Mouse (Mus musculus): ENCODE results near the gene March8. TPM values are rescaled to one million over a fixed set of nuclear protein-coding genes. Genes with fewer than 3 reads are reported as not detected.

Gene March8
- polyA plus RNA-seq, 1 experiment from 2014 or later, result 30.8 TPM

- Histone ChIP-seq H3K4me3 (ENCODE audit: low read depth, low read length) (no peak overlapping the region), H3K36me3 (ENCODE audit: insufficient read depth) (no peaks in the 10 kb centered on the region), H3K4me2 (no peak overlapping the region), H3K9me3 (ENCODE audit: low read depth, low read length) (no peaks in the 10 kb centered on the region), H3K27me3 (ENCODE audit: insufficient read depth, low read length) (no peaks in the 10 kb centered on the region), H3K27ac (ENCODE audit: low read depth) (no peak overlapping the region), H3K9ac (no peak overlapping the region), H3K4me1 (ENCODE audit: insufficient read depth) (no peaks in the 10 kb centered on the region)
- no peak for ATAC-seq (ENCODE audit: insufficient read depth)
- TF ChIP-seq CTCF (IDR thresholded peaks at IDR 0.05; ENCODE audit: low read depth), result no peak
- 78% methylated on average over 6 of the region's 6 CpGs for WGBS
- no peak for DNase-seq
These were observed 78.3 kb downstream of the March8 start for GRCm38 (mm10) chr6:116416000-116416552.

- ATAC-seq (ENCODE audit: insufficient read depth) (no peak), DNase-seq (peak; percentile 47)
- Histone ChIP-seq H3K27me3 (ENCODE audit: insufficient read depth, low read length) (no peaks in the 10 kb centered on the region), H3K4me2 (no peak overlapping the region), H3K27ac (ENCODE audit: low read depth) (no peak overlapping the region), H3K9ac (no peak overlapping the region), H3K9me3 (ENCODE audit: low read depth, low read length) (no peaks in the 10 kb centered on the region), H3K4me1 (ENCODE audit: insufficient read depth) (no peaks in the 10 kb centered on the region), H3K36me3 (ENCODE audit: insufficient read depth) (no peaks in the 10 kb centered on the region), H3K4me3 (ENCODE audit: low read depth, low read length) (no peak overlapping the region)
- WGBS, result 58% methylated on average over 6 of the region's 6 CpGs
- TF ChIP-seq CTCF (IDR thresholded peaks at IDR 0.05; ENCODE audit: low read depth), result peak; percentile 22; the same call in 1 of the 2 replicates
These were observed 79.9 kb downstream of the March8 start for GRCm38 (mm10) chr6:116417518-116418315.

GRCm38 (mm10) chr6:116418487-116418886, 80.7 kb downstream of the March8 start:
- Histone ChIP-seq H3K9me3 (ENCODE audit: low read depth, low read length) (no peaks in the 10 kb centered on the region), H3K4me3 (ENCODE audit: low read depth, low read length) (no peak overlapping the region), H3K9ac (no peak overlapping the region), H3K27me3 (ENCODE audit: insufficient read depth, low read length) (no peaks in the 10 kb centered on the region), H3K4me2 (no peak overlapping the region), H3K4me1 (ENCODE audit: insufficient read depth) (no peaks in the 10 kb centered on the region), H3K36me3 (ENCODE audit: insufficient read depth) (no peaks in the 10 kb centered on the region), H3K27ac (ENCODE audit: low read depth) (no peak overlapping the region)
- no peak for TF ChIP-seq CTCF (IDR thresholded peaks at IDR 0.05; ENCODE audit: low read depth)
- ATAC-seq (ENCODE audit: insufficient read depth) (no peak), DNase-seq (no peak)
- WGBS, result 86% methylated on average over 1 of the region's 1 CpGs

GRCm38 (mm10) chr6:116419699-116420098, 81.9 kb downstream of the March8 start:
- DNase-seq (no peak), ATAC-seq (ENCODE audit: insufficient read depth) (no peak)
- Histone ChIP-seq H3K9ac (no peak overlapping the region), H3K27me3 (ENCODE audit: insufficient read depth, low read length) (no peaks in the 10 kb centered on the region), H3K4me2 (no peak overlapping the region), H3K4me3 (ENCODE audit: low read depth, low read length) (no peak overlapping the region), H3K27ac (ENCODE audit: low read depth) (no peak overlapping the region), H3K4me1 (ENCODE audit: insufficient read depth) (no peaks in the 10 kb centered on the region), H3K9me3 (ENCODE audit: low read depth, low read length) (no peaks in the 10 kb centered on the region), H3K36me3 (ENCODE audit: insufficient read depth) (no peaks in the 10 kb centered on the region)
- no peak for TF ChIP-seq CTCF (IDR thresholded peaks at IDR 0.05; ENCODE audit: low read depth)
- WGBS, result 59% methylated on average over 6 of the region's 6 CpGs

DNA sequence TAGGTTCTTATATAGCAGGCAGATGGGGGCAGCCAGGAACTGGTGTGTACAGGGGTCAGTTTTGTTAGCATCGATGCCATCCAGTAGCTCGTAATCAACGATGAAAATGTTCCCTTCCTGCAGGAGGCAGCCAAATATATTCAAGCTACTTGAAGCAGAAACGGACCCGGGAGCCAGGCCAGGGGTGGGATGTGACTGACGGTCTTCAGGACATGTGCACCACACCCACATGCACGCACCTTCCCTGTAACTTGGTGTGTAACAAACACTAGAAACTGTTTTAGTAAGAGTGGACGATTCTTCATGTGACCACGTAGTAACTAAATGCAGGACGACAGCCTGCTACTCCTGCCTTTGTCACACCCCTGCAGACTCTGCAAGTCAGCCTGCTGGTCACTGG, 82.4 kb downstream of the March8 start:
- Histone ChIP-seq H3K27me3 (ENCODE audit: insufficient read depth, low read length) (no peaks in the 10 kb centered on the region), H3K27ac (ENCODE audit: low read depth) (no peak overlapping the region), H3K4me2 (no peak overlapping the region), H3K4me3 (ENCODE audit: low read depth, low read length) (no peak overlapping the region), H3K9ac (no peak overlapping the region), H3K9me3 (ENCODE audit: low read depth, low read length) (no peaks in the 10 kb centered on the region), H3K4me1 (ENCODE audit: insufficient read depth) (no peaks in the 10 kb centered on the region), H3K36me3 (ENCODE audit: insufficient read depth) (no peaks in the 10 kb centered on the region)
- ATAC-seq (ENCODE audit: insufficient read depth) (no peak), DNase-seq (no peak)
- WGBS, result 71% methylated on average over 10 of the region's 10 CpGs
- TF ChIP-seq CTCF (IDR thresholded peaks at IDR 0.05; ENCODE audit: low read depth), result no peak

GRCm38 (mm10) chr6:116422991-116423390, 85.2 kb downstream of the March8 start:
- Histone ChIP-seq H3K9me3 (ENCODE audit: low read depth, low read length) (no peaks in the 10 kb centered on the region), H3K36me3 (ENCODE audit: insufficient read depth) (no peaks in the 10 kb centered on the region), H3K4me2 (no peak overlapping the region), H3K27ac (ENCODE audit: low read depth) (no peak overlapping the region), H3K4me1 (ENCODE audit: insufficient read depth) (no peaks in the 10 kb centered on the region), H3K4me3 (ENCODE audit: low read depth, low read length) (no peak overlapping the region), H3K9ac (no peak overlapping the region), H3K27me3 (ENCODE audit: insufficient read depth, low read length) (no peaks in the 10 kb centered on the region)
- ATAC-seq (ENCODE audit: insufficient read depth), result no peak
- DNase-seq, result no peak
- 81% methylated on average over 7 of the region's 7 CpGs for WGBS
- no peak for TF ChIP-seq CTCF (IDR thresholded peaks at IDR 0.05; ENCODE audit: low read depth)

- peak; percentile 44 for TF ChIP-seq CTCF (IDR thresholded peaks at IDR 0.05; ENCODE audit: low read depth)
- 48% methylated on average over 2 of the region's 2 CpGs for WGBS
- Histone ChIP-seq H3K4me2 (no peak overlapping the region), H3K9me3 (ENCODE audit: low read depth, low read length) (no peaks in the 10 kb centered on the region), H3K36me3 (ENCODE audit: insufficient read depth) (no peaks in the 10 kb centered on the region), H3K4me3 (ENCODE audit: low read depth, low read length) (no peak overlapping the region), H3K27me3 (ENCODE audit: insufficient read depth, low read length) (no peaks in the 10 kb centered on the region), H3K9ac (no peak overlapping the region), H3K4me1 (ENCODE audit: insufficient read depth) (no peaks in the 10 kb centered on the region), H3K27ac (ENCODE audit: low read depth) (no peak overlapping the region)
- no peak for ATAC-seq (ENCODE audit: insufficient read depth)
- peak; percentile 41 for DNase-seq
These were observed 85.8 kb downstream of the March8 start for GRCm38 (mm10) chr6:116423664-116424063.

Data from lung, embryonic 14.5 days (tissue).